Mouse (Mus musculus): ENCODE data around the gene Kdm4b. TPM values are rescaled to one million over a fixed set of nuclear protein-coding genes. Genes with fewer than 3 reads are reported as not detected.

The Kdm4b gene
- polyA plus RNA-seq, 1 experiment from 2014 or later = 34.6 TPM

- Histone ChIP-seq H3K36me3 (peaks cover 74% of the 10 kb centered on the region), H3K27me3 (ENCODE audit: insufficient read depth, poor library complexity, severe bottlenecking) (no peaks in the 10 kb centered on the region), H3K4me3 (no peak overlapping the region), H3K27ac (no peak overlapping the region), H3K4me1 (peaks cover 8% of the 10 kb centered on the region), H3K9me3 (no peaks in the 10 kb centered on the region)
- no peak for DNase-seq (ENCODE audit: low spot score)
- 95% methylated on average over 3 of the region's 3 CpGs for WGBS
Observed at GRCm38 (mm10) chr17:56444771-56445170, 118.9 kb downstream of the Kdm4b start.

GRCm38 (mm10) chr17:56445397-56445796 lies 119.5 kb downstream of the Kdm4b start:
- no peak for DNase-seq (ENCODE audit: low spot score)
- H3K36me3 ChIP-seq = peaks cover 77% of the 10 kb centered on the region
- WGBS = 88% methylated on average over 14 of the region's 14 CpGs

GRCm38 (mm10) chr17:56447716-56448115 lies 121.9 kb downstream of the Kdm4b start:
- 68% methylated on average over 2 of the region's 2 CpGs for WGBS

More at GRCm38 (mm10) chr17:56445397-56445796, 119.5 kb downstream of the Kdm4b start:
- Histone ChIP-seq H3K27me3 (ENCODE audit: insufficient read depth, poor library complexity, severe bottlenecking) (no peaks in the 10 kb centered on the region), H3K9me3 (no peaks in the 10 kb centered on the region), H3K27ac (no peak overlapping the region), H3K4me3 (no peak overlapping the region), H3K4me1 (peaks cover 8% of the 10 kb centered on the region)

More at GRCm38 (mm10) chr17:56447716-56448115, 121.9 kb downstream of the Kdm4b start:
- Histone ChIP-seq H3K27ac (no peak overlapping the region), H3K4me1 (peaks cover 8% of the 10 kb centered on the region), H3K4me3 (no peak overlapping the region), H3K9me3 (no peaks in the 10 kb centered on the region), H3K36me3 (peaks cover 85% of the 10 kb centered on the region), H3K27me3 (ENCODE audit: insufficient read depth, poor library complexity, severe bottlenecking) (no peaks in the 10 kb centered on the region)
- DNase-seq (ENCODE audit: low spot score) = no peak

Small RNAs within 50 kb of the gene (microRNA-seq; reads per million reads assigned to microRNA genes)
- gene Mir6977 = 0.76 reads per million

Other genes starting within 250 kb of the Kdm4b start
- 121 and 139 TPM in 2 replicates for gene Hdgfl2, start 246.4 kb upstream of the Kdm4b start, polyA plus RNA-seq (2016; fragmentation: Nextera tagmentation; extraction: Ambion mirVana)
- gene Plin4, start 216.3 kb upstream of the Kdm4b start, polyA plus RNA-seq (2016; fragmentation: Nextera tagmentation; extraction: Ambion mirVana) = 0.05 and 0.08 TPM in 2 replicates
- gene Plin5, start 208.5 kb upstream of the Kdm4b start, polyA plus RNA-seq (2016; fragmentation: Nextera tagmentation; extraction: Ambion mirVana) = 0.18 and 0.46 TPM in 2 replicates
- gene Lrg1, start 204.1 kb upstream of the Kdm4b start, polyA plus RNA-seq (2016; fragmentation: Nextera tagmentation; extraction: Ambion mirVana) = not detected in 2 replicates
- gene Sema6b, start 185.7 kb upstream of the Kdm4b start, polyA plus RNA-seq (2016; fragmentation: Nextera tagmentation; extraction: Ambion mirVana) = 0.36 and 1.0 TPM in 2 replicates
- gene Tnfaip8l1, start 163.6 kb upstream of the Kdm4b start, polyA plus RNA-seq (2016; fragmentation: Nextera tagmentation; extraction: Ambion mirVana) = 5.5 and 6.0 TPM in 2 replicates
- gene Mydgf, start 142.1 kb upstream of the Kdm4b start, polyA plus RNA-seq (2016; fragmentation: Nextera tagmentation; extraction: Ambion mirVana) = 94.2 and 106 TPM in 2 replicates
- 31.0 and 34.3 TPM in 2 replicates for gene Dpp9, start 107.2 kb upstream of the Kdm4b start, polyA plus RNA-seq (2016; fragmentation: Nextera tagmentation; extraction: Ambion mirVana)
- gene Fem1a, start 69.3 kb upstream of the Kdm4b start, polyA plus RNA-seq (2016; fragmentation: Nextera tagmentation; extraction: Ambion mirVana) = 15.0 and 20.3 TPM in 2 replicates
- gene Ticam1, start 49.3 kb upstream of the Kdm4b start, polyA plus RNA-seq (2016; fragmentation: Nextera tagmentation; extraction: Ambion mirVana) = 6.8 and 9.5 TPM in 2 replicates
- gene Plin3, start 33.2 kb upstream of the Kdm4b start, polyA plus RNA-seq (2016; fragmentation: Nextera tagmentation; extraction: Ambion mirVana) = 81.7 and 93.2 TPM in 2 replicates
- gene Arrdc5, start 25.8 kb upstream of the Kdm4b start, polyA plus RNA-seq (2016; fragmentation: Nextera tagmentation; extraction: Ambion mirVana) = not detected in 2 replicates
- 136 and 163 TPM in 2 replicates for gene Uhrf1, start 22.7 kb upstream of the Kdm4b start, polyA plus RNA-seq (2016; fragmentation: Nextera tagmentation; extraction: Ambion mirVana)
- gene Ptprs, start 150.4 kb downstream of the Kdm4b start, polyA plus RNA-seq (2016; fragmentation: Nextera tagmentation; extraction: Ambion mirVana) = 50.4 and 73.5 TPM in 2 replicates
- gene Znrf4, start 186.4 kb downstream of the Kdm4b start, polyA plus RNA-seq (2016; fragmentation: Nextera tagmentation; extraction: Ambion mirVana) = not detected in 2 replicates
- gene Gm20219, start 228.3 kb downstream of the Kdm4b start, polyA plus RNA-seq (2016; fragmentation: Nextera tagmentation; extraction: Ambion mirVana) = 0.33 and 0.50 TPM in 2 replicates